ENCODE assay signal across 8 mouse cellular contexts in genomic region chr4:130167814-130168213, GRCm38 (mm10). TPM values are rescaled to one million over a fixed set of nuclear protein-coding genes. Genes with fewer than 3 reads are reported as not detected.
DNase-seq lines count a peak whose midpoint lies in the region; ATAC-seq and TF ChIP-seq lines count a peak whose summit lies in the region.

No protein-coding gene starts in this region.

- H3K9ac ChIP-seq in heart, embryonic 11.5 days (ENCODE audit: low read depth, low read length), result peak overlapping the region; percentile 56
- H3K9ac ChIP-seq in forebrain, postnatal 0 days, result no peak overlapping the region
- no peak overlapping the region for H3K9ac ChIP-seq in limb, embryonic 13.5 days
- H3K9ac ChIP-seq in midbrain, postnatal 0 days (replicated peaks; ENCODE audit: low read length, poor library complexity, severe bottlenecking), result no peak overlapping the region

- no peak for ATAC-seq in heart, embryonic 11.5 days (replicated peaks; ENCODE audit: insufficient number of reproducible peaks, low FRiP score, low TSS enrichment)
- ATAC-seq in forebrain, postnatal 0 days, result no peak
- ATAC-seq in limb, embryonic 13.5 days (ENCODE audit: low FRiP score, low read depth), result no peak
- ATAC-seq in midbrain, postnatal 0 days (ENCODE audit: low FRiP score), result no peak

- no peak for DNase-seq in heart, postnatal 10 days
- no peak for DNase-seq in forebrain, postnatal 0 days
- no peak for DNase-seq in midbrain, postnatal 0 days (ENCODE audit: low spot score)
- DNase-seq in c-Kit-positive CD71-positive TER-119-positive erythroid progenitor cells, embryonic 14.5 days (ENCODE audit: low spot score), result no peak
- no peak for DNase-seq in urinary bladder, postnatal 14 days (ENCODE audit: low spot score)
- DNase-seq in cerebellum, postnatal 14 days, result no peak

- H3K4me1 ChIP-seq in heart, embryonic 11.5 days (ENCODE audit: control insufficient read depth, insufficient read depth, low read length), result peaks cover 67% of the 10 kb centered on the region
- H3K4me1 ChIP-seq in forebrain, postnatal 0 days (ENCODE audit: insufficient read depth), result no peaks in the 10 kb centered on the region
- H3K4me1 ChIP-seq in limb, embryonic 13.5 days, result peaks cover 66% of the 10 kb centered on the region
- H3K4me1 ChIP-seq in midbrain, postnatal 0 days (ENCODE audit: insufficient read depth, low read length), result no peaks in the 10 kb centered on the region; the same call in 1 of the 2 replicates

- 39% methylated on average over 9 of the region's 9 CpGs for WGBS in heart, embryonic 11.5 days (ENCODE audit: insufficient replicate concordance)
- WGBS in forebrain, postnatal 0 days, result 48% methylated on average over 9 of the region's 9 CpGs
- WGBS in limb, embryonic 13.5 days, result 57% methylated on average over 9 of the region's 9 CpGs
- 48% methylated on average over 9 of the region's 9 CpGs for WGBS in midbrain, postnatal 0 days

- peak overlapping the region; percentile 70 for H3K27ac ChIP-seq in heart, embryonic 11.5 days (ENCODE audit: low read depth, low read length)
- H3K27ac ChIP-seq in forebrain, postnatal 0 days (ENCODE audit: low read depth, low read length), result no peak overlapping the region
- H3K27ac ChIP-seq in limb, embryonic 13.5 days, result no peak overlapping the region
- H3K27ac ChIP-seq in midbrain, postnatal 0 days (ENCODE audit: low read depth, low read length), result no peak overlapping the region

- H3K9me3 ChIP-seq in heart, embryonic 11.5 days (replicated peaks; ENCODE audit: control insufficient read depth, low read length), result no peaks in the 10 kb centered on the region
- H3K9me3 ChIP-seq in forebrain, postnatal 0 days (ENCODE audit: low read length), result no peaks in the 10 kb centered on the region
- no peaks in the 10 kb centered on the region for H3K9me3 ChIP-seq in limb, embryonic 13.5 days
- H3K9me3 ChIP-seq in midbrain, postnatal 0 days (ENCODE audit: low read length), result no peaks in the 10 kb centered on the region

- no peaks in the 10 kb centered on the region for H3K36me3 ChIP-seq in heart, embryonic 11.5 days (ENCODE audit: control insufficient read depth, insufficient read depth, low read length)
- no peaks in the 10 kb centered on the region for H3K36me3 ChIP-seq in forebrain, postnatal 0 days (ENCODE audit: insufficient read depth)
- no peaks in the 10 kb centered on the region for H3K36me3 ChIP-seq in limb, embryonic 13.5 days
- H3K36me3 ChIP-seq in midbrain, postnatal 0 days (ENCODE audit: insufficient read depth, low read length), result no peaks in the 10 kb centered on the region

- no peak for TF ChIP-seq CTCF in forebrain, postnatal 0 days (IDR thresholded peaks at IDR 0.05; ENCODE audit: low read depth)
- no peak for TF ChIP-seq CTCF in midbrain, postnatal 0 days (IDR thresholded peaks at IDR 0.05)

- intact Hi-C loops in heart, postnatal 10 days (cut with DNase I), result loop anchor here (10.0 kb wide), 1 partner anchor 353 kb away; the partner anchor contains the start of gene Ptp4a2

- H3K4me3 ChIP-seq in heart, embryonic 11.5 days (ENCODE audit: low read depth, low read length), result no peak overlapping the region
- no peak overlapping the region for H3K4me3 ChIP-seq in forebrain, postnatal 0 days (ENCODE audit: low read depth, low read length)
- H3K4me3 ChIP-seq in limb, embryonic 13.5 days, result no peak overlapping the region
- no peak overlapping the region for H3K4me3 ChIP-seq in midbrain, postnatal 0 days (ENCODE audit: low read depth, low read length)

- peak overlapping the region; percentile 52 for H3K4me2 ChIP-seq in heart, embryonic 11.5 days
- peak overlapping the region; percentile 28; the same call in 1 of the 2 replicates for H3K4me2 ChIP-seq in forebrain, postnatal 0 days (ENCODE audit: low read depth)
- peak overlapping the region; percentile 41 for H3K4me2 ChIP-seq in limb, embryonic 13.5 days (replicated peaks)
- H3K4me2 ChIP-seq in midbrain, postnatal 0 days (ENCODE audit: low read depth, low read length, poor library complexity, severe bottlenecking), result 0 out of 2 replicates have a peak overlapping the region, but pooled peaks have one; percentile 1

- peaks cover under 1% of the 10 kb centered on the region; the same call in 1 of the 2 replicates for H3K27me3 ChIP-seq in heart, embryonic 11.5 days (ENCODE audit: control insufficient read depth, insufficient read depth, low read length)
- peaks cover 7% of the 10 kb centered on the region; the same call in 1 of the 2 replicates for H3K27me3 ChIP-seq in forebrain, postnatal 0 days (ENCODE audit: insufficient read depth, low read length)
- H3K27me3 ChIP-seq in limb, embryonic 13.5 days, result peaks cover 27% of the 10 kb centered on the region; the same call in 1 of the 2 replicates
- H3K27me3 ChIP-seq in midbrain, postnatal 0 days (ENCODE audit: insufficient read depth, low read length), result peaks cover 4% of the 10 kb centered on the region; the same call in 1 of the 2 replicates

RNA-seq across cellular contexts. Expression of gene Tinagl1, which starts 7.1 kb away (rescaled TPM):
- 31.0 and 33.9 TPM in 2 replicates for polyA plus RNA-seq in heart, embryonic 11.5 days (2014; fragmentation: Nextera tagmentation; extraction: Ambion mirVana)
- total RNA-seq in heart, postnatal 10 days (2021), result 10 to 100 TPM; 64.6 to 83.6 TPM
- total RNA-seq in forebrain, postnatal 0 days (2014; rRNA removed), result 3.5 and 6.7 TPM in 2 replicates
- polyA plus RNA-seq in forebrain, postnatal 0 days (2015; fragmentation: Nextera tagmentation; extraction: Ambion mirVana), result 3.5 and 4.5 TPM in 2 replicates
- polyA plus RNA-seq in limb, embryonic 13.5 days (2015; fragmentation: Nextera tagmentation; extraction: Ambion mirVana), result 13.5 and 14.0 TPM in 2 replicates
- total RNA-seq in midbrain, postnatal 0 days (2014; rRNA removed), result 7.2 and 7.5 TPM in 2 replicates
- 2.9 and 4.3 TPM in 2 replicates for polyA plus RNA-seq in midbrain, postnatal 0 days (2015; fragmentation: Nextera tagmentation; extraction: Ambion mirVana)

RNA-seq across cellular contexts. Expression of gene Hcrtr1, which starts 28.7 kb away (rescaled TPM):
- polyA plus RNA-seq in heart, embryonic 11.5 days (2014; fragmentation: Nextera tagmentation; extraction: Ambion mirVana), result 0.07 and 0.20 TPM in 2 replicates
- total RNA-seq in heart, postnatal 10 days (2021), result not detected
- 2.4 and 5.0 TPM in 2 replicates for total RNA-seq in forebrain, postnatal 0 days (2014; rRNA removed)
- 1.6 and 2.5 TPM in 2 replicates for polyA plus RNA-seq in forebrain, postnatal 0 days (2015; fragmentation: Nextera tagmentation; extraction: Ambion mirVana)
- not detected in 2 replicates for polyA plus RNA-seq in limb, embryonic 13.5 days (2015; fragmentation: Nextera tagmentation; extraction: Ambion mirVana)
- total RNA-seq in midbrain, postnatal 0 days (2014; rRNA removed), result 14.5 and 20.4 TPM in 2 replicates
- polyA plus RNA-seq in midbrain, postnatal 0 days (2015; fragmentation: Nextera tagmentation; extraction: Ambion mirVana), result 13.9 and 16.7 TPM in 2 replicates

RNA-seq across cellular contexts. Expression of gene Gm853, which starts 54.4 kb away (rescaled TPM):
- polyA plus RNA-seq in heart, embryonic 11.5 days (2014; fragmentation: Nextera tagmentation; extraction: Ambion mirVana), result not detected in 2 replicates
- not detected for total RNA-seq in heart, postnatal 10 days (2021)
- total RNA-seq in forebrain, postnatal 0 days (2014; rRNA removed), result 0.08 TPM in 1 of 2 replicates, not detected in the other
- polyA plus RNA-seq in forebrain, postnatal 0 days (2015; fragmentation: Nextera tagmentation; extraction: Ambion mirVana), result 0.08 and 0.28 TPM in 2 replicates
- polyA plus RNA-seq in limb, embryonic 13.5 days (2015; fragmentation: Nextera tagmentation; extraction: Ambion mirVana), result not detected in 2 replicates
- 0.49 TPM in 1 of 2 replicates, not detected in the other for total RNA-seq in midbrain, postnatal 0 days (2014; rRNA removed)
- not detected in 2 replicates for polyA plus RNA-seq in midbrain, postnatal 0 days (2015; fragmentation: Nextera tagmentation; extraction: Ambion mirVana)

Comparison
In these comparisons a context has a peak if more than half of its experiments do, and no peak if none do; other contexts are left out.
1. H3K4me2 ChIP-seq: peak in every context shown above with its lines; median percentile 52 in heart, embryonic 11.5 days; 41 in limb, embryonic 13.5 days; 28 in forebrain, postnatal 0 days; 1 in midbrain, postnatal 0 days.